Mouse (Mus musculus): Measurements from ENCODE around the gene Hist1h3h. TPM values are rescaled to one million over a fixed set of nuclear protein-coding genes. Genes with fewer than 3 reads are reported as not detected.
"Not testable (repeated sequence)": the region's sequence is repeated elsewhere in the genome, so short reads cannot be mapped to it uniquely, and the experiment has no call there.

Gene Hist1h3h
- 100 to 1,000 TPM; 159 to 180 TPM for total RNA-seq (2021)

DNA sequence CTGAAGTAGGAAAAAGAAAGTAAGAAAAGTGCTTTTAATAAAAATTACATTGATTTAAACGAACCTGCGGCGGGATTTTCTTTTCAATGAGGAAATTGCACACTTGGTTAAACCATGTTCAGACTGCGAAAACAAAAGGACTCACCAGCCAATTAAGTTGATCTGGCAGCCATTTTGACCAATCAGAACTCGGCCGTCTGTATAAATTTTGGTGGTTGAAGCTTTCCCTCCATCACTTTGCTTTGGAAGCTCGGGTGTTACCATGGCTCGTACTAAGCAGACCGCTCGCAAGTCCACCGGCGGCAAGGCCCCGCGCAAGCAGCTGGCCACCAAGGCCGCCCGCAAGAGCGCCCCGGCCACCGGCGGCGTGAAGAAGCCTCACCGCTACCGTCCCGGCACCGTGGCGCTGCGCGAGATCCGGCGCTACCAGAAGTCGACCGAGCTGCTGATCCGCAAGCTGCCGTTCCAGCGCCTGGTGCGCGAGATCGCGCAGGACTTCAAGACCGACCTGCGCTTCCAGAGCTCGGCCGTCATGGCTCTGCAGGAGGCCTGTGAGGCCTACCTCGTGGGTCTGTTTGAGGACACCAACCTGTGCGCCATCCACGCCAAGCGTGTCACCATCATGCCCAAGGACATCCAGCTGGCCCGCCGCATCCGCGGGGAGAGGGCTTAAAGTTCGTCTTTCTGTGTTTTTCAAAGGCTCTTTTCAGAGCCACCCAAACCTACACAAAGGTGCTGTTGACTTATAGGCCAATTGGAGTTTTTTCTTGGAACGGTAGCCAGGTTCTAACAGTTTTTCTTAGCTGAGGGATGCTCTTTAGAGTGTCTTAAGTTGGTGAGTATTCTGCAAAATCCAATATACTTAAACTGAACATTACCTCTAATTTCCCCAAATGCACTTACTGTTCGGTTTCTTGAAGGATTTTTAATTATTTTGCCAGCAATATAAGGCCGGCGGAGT is at the start of gene Hist1h3h:
TSS of gene Hist1h3h (plus strand) at position 263 of the 961 bp plus-strand sequence.
- intact Hi-C loops (cut with DNase I): not testable (repeated sequence)
- DNase-seq: peak; percentile 83

DNA sequence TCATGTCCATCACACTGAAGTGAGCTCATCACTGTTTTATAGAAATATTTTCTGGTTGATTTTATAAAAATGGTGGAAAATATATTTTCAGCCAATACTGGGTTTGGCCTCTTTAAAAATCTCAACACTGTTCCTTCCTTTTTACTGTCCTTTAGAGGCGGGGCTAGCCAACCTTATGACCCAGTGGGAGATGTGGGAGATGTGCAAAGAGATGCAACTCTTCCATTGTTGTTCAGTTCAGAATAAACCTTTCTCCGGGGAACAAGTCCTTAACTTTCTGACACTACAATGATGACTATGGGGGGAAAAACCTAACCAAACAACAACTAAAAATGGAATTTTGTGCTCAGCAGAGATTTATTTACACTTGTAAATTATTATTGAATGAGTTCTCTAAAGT is 40.2 kb upstream of the Hist1h3h start, which contains the start of gene Olfr1360:
TSS of gene Olfr1360 (minus strand) at position 101 of the 400 bp plus-strand sequence.
- DNase-seq: no peak
- intact Hi-C loops (cut with DNase I): no loop called here

DNA sequence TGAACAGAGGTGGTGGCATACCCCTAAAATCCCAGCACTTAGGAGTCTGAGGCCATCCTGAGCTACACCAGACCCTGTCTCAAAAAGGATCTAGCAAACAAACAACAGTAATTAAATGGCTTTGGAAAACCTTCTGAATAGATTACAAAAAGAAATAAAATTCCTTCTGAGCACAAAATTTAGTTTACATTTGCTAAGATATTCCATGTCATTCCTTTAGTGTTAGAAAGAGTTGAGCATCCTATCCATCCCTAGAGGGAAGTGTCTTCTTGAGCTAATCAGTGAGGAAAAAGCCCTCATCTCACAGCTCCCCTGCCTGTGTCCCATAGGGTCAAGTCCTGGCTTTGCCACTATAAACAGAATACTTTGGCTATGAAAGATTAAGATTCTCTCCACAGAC is 19.6 kb upstream of the Hist1h3h start, which contains the start of gene Olfr1359:
TSS of gene Olfr1359 (plus strand) at position 301 of the 400 bp plus-strand sequence.
- DNase-seq: no peak
- intact Hi-C loops (cut with DNase I): no loop called here

DNA sequence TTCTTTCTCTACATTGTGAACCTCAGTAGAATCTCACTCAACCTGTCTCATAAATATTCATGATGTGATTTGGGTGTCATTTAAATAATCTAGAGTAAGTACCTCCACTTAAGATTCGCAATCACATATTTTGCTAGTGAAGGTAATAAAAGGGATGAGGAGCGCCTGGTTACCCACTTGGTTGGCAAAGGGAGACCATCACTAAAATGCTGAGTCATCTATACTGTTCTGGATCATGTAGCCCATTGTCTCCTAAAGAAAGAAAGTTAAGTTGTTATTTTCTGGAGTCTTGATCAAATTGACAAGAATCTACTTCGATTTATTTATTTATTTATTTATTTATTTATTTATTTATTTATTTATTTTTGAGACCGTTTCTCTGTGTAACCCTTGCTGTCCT is 10.8 kb upstream of the Hist1h3h start:
- DNase-seq: no peak
- intact Hi-C loops (cut with DNase I): no loop called here

DNA sequence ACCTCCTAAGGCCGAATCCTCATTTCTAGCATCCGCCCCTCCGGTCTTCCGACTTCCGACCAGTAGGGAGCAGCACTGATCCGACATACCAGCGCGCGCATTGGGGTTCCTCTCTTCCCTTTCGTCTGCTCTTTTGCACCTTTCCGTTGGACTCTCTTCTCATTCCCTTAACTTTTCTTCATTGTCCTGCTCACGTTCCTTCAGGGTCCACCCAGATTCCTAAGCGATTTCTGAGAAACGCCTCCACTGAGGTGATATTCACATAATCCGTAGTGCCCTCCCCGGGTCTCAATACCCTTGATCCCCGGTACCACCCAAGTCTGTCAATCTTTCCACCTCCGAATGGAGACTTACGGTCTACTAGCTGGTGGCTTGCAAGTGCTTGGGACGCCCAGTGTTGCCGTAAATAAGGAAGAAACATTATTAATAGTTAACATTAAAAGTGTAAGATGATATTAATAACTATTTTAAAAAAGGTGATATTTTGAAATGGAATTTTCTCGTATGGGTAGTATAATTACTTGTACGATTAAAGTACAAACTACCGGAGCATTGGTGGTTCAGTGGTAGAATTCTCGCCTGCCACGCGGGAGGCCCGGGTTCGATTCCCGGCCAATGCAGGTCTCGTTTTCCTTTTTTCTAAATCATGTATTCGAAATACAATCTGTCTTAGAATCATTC is 7.3 kb upstream of the Hist1h3h start:
- intact Hi-C loops (cut with DNase I): loop anchor here (5.0 kb wide), 1 partner anchor 1702 kb away; no protein-coding TSS in a partner anchor
- peak; percentile 90 for DNase-seq

DNA sequence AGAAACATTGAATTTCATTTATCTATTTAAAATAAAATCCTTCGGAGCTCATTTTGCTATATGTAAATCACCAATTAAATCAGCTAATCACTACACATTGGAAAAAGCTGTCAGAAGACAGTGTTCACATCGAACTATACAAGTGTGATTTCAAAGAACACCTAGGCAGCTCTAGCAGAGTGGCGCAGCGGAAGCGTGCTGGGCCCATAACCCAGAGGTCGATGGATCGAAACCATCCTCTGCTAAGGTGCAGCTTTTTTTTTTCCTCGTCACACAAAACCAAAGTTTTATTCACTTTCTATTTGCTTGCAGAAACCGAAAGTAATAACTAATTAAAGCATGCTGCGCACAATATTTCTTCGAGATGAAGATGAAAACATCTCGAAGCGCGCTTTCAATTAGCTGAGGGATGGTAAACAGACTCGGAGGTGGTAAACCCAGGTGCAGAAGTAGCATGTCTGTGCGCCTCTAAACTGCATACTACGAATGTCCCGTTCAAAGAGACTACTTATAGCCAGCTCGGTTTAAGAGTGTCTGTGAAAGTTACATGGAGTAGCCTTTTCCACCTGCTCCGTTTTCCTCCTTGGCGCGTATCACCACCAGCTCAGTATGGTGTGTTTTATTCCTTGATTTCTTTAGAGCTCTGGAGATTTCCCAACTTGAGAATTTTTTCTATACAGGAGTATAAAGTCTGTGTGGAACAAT is 6.5 kb upstream of the Hist1h3h start:
- DNase-seq: peak; percentile 69
- intact Hi-C loops (cut with DNase I): loop anchor here (5.0 kb wide), 1 partner anchor 1701 kb away; no protein-coding TSS in a partner anchor

DNA sequence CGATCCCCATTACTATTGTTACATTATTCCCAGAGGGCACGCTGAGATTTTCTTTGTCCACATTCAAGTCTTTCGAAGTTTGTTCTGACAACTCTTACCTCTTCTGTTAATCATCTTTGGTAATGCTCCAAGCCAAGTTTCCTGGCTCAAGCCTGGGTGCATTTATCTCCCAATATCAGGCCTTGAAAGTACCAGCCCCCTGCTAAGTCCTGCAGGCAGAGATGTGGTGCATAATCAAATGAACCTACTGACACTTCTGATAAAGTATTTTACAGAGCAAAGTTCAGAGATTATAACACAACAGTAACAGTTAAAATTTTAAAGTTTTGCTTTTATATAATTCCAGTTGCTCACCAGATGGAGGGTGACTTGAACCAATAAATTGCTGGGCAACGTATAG is 5.8 kb upstream of the Hist1h3h start:
- intact Hi-C loops (cut with DNase I): loop anchor here (5.0 kb wide), 1 partner anchor 1701 kb away; no protein-coding TSS in a partner anchor
- DNase-seq: no peak

DNA sequence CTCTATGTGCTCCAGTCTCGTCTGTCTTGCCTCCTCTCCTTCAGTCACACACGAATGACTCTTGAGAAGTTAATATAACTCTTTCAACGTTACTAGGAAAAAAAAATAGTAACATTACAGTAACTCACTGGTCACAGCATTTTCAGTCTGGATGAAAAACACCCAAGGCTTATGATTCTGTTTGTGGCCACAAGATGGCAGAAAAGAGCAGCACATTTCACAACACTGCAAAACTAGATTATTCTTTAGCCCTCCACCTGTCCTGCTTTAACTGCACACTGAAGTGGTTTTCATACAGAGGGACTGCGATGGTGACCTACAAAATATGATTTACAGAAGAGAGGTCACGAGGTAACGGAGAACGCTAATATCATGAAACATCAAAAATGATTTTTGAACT is 2.7 kb upstream of the Hist1h3h start:
- DNase-seq: peak; percentile 49
- intact Hi-C loops (cut with DNase I): loop anchor here (5.0 kb wide), 1 partner anchor 1698 kb away; no protein-coding TSS in a partner anchor

DNA sequence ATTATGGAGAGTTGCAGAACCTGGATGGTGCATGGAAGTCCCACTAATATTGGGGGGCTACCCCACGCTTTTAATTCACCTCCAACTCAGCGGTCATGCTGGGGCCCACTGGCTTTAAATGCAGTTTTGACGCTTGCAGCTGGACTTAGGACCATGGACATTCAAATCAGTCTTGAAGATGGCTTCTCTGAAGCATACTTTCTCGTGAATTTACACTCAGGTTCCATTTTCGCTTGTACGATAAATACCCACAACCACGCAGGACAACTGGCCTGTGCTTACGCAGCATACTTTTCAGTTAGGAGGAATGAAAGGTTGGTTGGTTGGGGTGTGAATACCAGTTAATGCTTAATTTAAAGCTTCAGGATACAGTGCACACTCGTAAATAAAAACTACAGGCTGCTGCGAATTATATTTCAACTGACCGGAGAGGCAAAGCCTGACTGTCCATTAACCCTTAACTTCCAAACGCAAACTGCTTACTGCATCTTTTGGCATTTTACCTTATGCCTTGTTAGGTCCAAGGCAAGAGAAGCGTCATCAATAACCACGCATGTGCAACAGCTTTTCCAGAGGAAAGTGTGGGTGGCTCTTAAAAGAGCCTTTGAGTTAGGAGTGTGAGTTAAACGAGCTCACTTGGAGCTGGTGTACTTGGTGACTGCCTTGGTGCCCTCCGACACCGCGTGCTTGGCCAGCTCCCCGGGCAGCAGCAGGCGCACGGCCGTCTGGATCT is 2.2 kb upstream of the Hist1h3h start:
- intact Hi-C loops (cut with DNase I): no loop called here
- peak; percentile 14 for DNase-seq

DNA sequence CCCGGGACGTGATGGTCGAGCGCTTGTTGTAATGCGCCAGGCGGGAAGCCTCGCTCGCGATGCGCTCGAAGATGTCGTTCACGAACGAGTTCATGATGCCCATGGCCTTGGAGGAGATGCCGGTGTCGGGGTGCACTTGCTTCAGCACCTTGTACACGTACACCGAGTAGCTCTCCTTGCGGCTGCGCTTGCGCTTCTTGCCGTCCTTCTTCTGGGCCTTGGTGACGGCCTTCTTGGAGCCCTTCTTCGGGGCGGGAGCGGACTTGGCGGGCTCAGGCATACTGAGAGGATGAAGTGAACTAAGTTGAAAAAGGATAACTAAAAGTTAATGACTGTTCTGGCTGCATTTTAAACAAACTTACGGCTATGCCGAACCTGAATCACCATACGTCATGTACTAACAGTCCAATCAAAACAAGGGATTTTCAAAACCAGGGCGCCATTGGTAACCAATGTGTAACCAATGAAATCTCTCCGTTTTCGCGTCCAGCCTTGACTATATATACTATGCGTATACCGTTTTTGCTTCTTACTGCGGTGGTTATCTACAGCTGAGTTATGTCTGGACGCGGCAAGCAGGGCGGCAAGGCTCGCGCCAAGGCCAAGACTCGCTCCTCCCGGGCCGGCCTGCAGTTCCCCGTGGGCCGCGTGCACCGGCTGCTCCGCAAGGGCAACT is 1.5 kb upstream of the Hist1h3h start, which contains the start of the genes Hist1h2bl and Hist1h2ai:
TSS of gene Hist1h2bl (minus strand) at position 280 of the 676 bp plus-strand sequence.
TSS of gene Hist1h2ai (plus strand) at position 559 of the 676 bp plus-strand sequence.
- intact Hi-C loops (cut with DNase I): not testable (repeated sequence)
- peak; percentile 74 for DNase-seq

DNA sequence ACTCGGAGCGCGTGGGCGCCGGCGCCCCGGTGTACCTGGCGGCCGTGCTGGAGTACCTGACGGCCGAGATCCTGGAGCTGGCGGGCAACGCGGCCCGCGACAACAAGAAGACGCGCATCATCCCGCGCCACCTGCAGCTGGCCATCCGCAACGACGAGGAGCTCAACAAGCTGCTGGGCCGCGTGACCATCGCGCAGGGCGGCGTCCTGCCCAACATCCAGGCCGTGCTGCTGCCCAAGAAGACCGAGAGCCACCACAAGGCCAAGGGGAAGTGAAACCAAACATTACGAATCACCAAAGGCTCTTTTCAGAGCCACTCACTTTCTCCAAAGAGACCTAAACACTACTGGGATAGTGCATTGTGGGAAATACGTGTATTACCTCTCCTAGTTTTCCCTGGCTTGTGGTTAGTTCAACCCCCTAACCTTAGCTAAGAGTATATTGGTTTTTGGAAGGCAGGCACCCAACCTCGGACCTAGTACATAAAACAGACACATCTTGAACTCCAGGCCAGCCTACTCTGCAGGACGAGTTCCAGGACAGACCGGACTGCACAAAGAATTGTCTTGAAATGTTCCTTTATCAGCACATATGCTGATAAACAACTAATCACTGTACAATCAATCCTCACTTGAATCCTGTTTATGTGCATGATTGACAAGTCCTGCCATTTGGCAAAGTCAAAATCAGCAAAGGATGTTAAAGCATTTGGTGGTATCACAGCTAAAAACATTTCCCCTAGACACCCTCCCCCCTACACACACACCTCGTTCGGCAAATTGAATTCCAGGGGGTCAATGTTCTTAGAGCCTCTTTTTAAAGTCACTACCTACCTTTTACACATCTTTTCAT is 693 bp upstream of the Hist1h3h start:
- DNase-seq; intact Hi-C loops (cut with DNase I): not testable (repeated sequence)

DNA sequence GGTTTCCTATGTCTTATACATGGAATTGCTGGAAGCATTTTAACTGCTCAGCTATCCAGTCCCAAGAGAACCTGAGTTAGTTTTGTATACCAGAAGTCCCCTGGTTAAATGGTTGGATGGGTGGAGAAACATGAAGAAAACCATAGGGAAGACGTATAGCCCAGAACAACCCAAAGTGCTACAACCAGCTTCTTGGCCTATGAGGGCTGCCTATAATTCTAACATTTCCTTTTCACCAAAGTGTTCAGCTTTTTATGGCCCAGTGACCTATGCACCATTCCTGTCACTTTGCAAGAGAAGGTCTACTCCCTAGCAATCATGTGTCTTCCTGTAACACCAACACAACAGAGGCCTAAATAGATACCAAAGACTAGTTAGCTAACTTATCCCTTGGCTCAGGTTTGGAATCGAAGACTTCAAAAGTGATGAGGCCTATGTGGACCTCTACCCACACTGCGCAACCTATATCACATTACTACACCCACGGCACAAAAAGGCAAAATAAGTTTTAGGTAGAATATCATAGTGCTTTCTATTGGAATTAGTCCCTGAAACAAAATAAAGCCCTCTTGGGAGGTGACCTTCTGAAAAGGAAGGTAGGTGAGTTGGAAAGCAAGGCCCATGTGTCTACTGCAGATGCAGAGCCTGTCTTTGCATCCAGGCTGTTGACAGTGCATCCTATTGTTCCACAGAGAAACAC is 1.1 kb downstream of the Hist1h3h start:
- intact Hi-C loops (cut with DNase I): no loop called here
- DNase-seq: no peak

DNA sequence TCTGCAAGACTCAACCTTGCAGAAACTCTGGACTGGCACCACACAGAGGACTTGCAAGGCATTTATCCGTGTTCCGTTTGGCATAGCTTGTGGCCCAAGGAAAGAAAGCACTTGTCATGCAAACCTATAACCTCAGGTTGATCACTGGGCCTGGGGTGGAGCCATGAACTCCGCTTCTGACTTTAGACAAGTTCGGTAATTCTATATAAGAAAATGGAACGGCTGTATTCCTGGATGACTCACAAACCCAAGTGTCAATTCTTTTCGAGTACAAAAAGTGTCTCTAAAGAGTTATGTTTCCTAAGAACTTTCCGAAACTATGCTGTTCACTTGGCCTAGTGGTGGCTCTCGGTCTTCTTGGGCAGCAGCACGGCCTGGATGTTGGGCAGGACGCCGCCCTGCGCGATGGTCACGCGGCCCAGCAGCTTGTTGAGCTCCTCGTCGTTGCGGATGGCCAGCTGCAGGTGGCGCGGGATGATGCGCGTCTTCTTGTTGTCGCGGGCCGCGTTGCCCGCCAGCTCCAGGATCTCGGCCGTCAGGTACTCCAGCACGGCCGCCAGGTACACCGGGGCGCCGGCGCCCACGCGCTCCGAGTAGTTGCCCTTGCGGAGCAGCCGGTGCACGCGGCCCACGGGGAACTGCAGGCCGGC is 3.8 kb downstream of the Hist1h3h start:
- intact Hi-C loops (cut with DNase I); DNase-seq: not testable (repeated sequence)

DNA sequence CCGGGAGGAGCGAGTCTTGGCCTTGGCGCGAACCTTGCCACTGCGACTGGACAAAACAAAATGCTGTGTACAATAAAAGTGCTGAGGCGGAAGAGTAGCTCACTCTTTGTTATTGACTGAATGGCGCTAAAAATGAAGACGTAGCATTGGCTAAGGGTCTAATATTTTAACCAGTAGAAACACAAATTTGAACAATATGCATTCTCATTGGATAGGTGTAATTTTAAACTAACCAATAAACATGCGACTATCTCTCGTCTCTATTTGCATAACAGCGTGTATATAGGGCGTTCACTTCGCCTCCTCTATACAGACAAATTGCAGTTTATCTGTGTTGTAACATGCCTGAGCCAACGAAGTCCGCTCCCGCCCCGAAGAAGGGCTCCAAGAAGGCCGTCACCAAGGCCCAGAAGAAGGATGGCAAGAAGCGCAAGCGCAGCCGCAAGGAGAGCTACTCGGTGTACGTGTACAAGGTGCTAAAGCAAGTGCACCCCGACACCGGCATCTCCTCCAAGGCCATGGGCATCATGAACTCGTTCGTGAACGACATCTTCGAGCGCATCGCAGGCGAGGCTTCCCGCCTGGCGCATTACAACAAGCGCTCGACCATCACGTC is 4.4 kb downstream of the Hist1h3h start, which contains the start of gene Hist1h2bm:
TSS of gene Hist1h2bm (plus strand) at position 288 of the 616 bp plus-strand sequence.
- intact Hi-C loops (cut with DNase I): not testable (repeated sequence)
- DNase-seq: peak; percentile 60

DNA sequence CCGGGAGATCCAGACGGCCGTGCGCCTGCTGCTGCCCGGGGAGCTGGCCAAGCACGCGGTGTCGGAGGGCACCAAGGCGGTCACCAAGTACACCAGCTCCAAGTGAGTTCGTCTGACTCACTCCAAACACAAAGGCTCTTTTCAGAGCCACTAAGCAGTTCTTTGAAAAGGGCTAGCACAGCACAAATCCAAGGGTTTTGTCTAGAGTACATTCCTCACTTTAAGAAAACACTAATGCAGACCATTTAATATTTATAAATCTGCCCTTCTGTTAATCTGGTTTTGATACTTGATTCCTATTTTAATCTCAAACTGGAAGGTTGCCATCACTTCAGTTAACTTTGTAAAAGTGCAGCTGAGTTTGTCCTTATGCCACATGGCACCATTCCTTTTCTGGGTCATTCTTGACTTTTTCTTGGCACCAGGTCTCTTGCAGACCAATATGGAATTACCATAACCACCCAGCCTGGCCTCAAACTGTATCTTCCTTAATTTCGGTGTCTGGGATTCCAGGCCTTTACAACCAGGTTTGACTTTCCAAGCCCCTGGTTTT is 5.0 kb downstream of the Hist1h3h start:
- intact Hi-C loops (cut with DNase I): no loop called here
- peak; percentile 26 for DNase-seq
